Mouse (Mus musculus): Measurements from ENCODE around the gene Btbd3. TPM values are rescaled to one million over a fixed set of nuclear protein-coding genes. Genes with fewer than 3 reads are reported as not detected.

The Btbd3 gene
- polyA plus RNA-seq, 2 experiments, result 1.8 to 2.0 TPM

GRCm38 (mm10) chr2:138476486-138476885 is 220.1 kb downstream of the Btbd3 start:
- Histone ChIP-seq H3K9ac (replicated peaks) (no peak overlapping the region), H3K4me3 (ENCODE audit: insufficient read depth in 1 of 2, low read depth in 2 of 2, low read length in 2 of 2) (no peak overlapping the region), H3K27ac (no peak overlapping the region), H3K4me2 (ENCODE audit: low read depth) (no peak overlapping the region), H3K36me3 (replicated peaks; ENCODE audit: control insufficient read depth, insufficient read depth, low read depth) (no peaks in the 10 kb centered on the region), H3K9me3 (ENCODE audit: control insufficient read depth, low read length) (no peaks in the 10 kb centered on the region), H3K27me3 (ENCODE audit: control insufficient read depth, insufficient read depth, low read length) (no peaks in the 10 kb centered on the region), H3K4me1 (replicated peaks; ENCODE audit: control insufficient read depth in 2 of 2, insufficient read depth in 2 of 2, low read length in 1 of 2) (no peaks in the 10 kb centered on the region)
- DNase-seq (ENCODE audit: low read depth in 3 of 3, low spot score in 3 of 3) (no peak), ATAC-seq (ENCODE audit: insufficient read depth) (no peak)
- WGBS (ENCODE audit: insufficient replicate concordance), result 72% methylated on average over 3 of the region's 3 CpGs
- TF ChIP-seq CTCF (IDR thresholded peaks at IDR 0.05; ENCODE audit: low read depth) (no peak), EP300 (IDR thresholded peaks at IDR 0.05; ENCODE audit: low read depth) (no peak)

DNA sequence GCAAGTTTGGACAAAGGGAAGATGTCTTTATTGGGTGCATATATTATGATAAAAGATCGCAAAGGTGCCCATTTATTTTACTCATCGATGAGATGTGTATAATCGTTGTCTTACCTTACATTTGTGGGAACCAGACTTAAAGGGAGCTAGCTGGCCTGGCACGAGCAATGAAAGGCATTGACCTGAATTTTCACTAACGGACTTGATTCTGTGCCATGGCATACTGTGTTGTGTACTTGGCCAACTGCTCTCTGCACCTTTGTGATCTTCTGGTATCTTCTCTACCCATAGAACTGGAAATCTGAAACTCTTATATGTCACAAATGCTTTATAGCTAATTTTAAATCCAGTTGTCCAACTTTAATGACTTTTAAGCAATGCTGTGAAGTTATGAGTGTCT is 220.9 kb downstream of the Btbd3 start:
- Histone ChIP-seq H3K27ac (no peak overlapping the region), H3K4me3 (ENCODE audit: insufficient read depth in 1 of 2, low read depth in 2 of 2, low read length in 2 of 2) (no peak overlapping the region), H3K9me3 (ENCODE audit: control insufficient read depth, low read length) (no peaks in the 10 kb centered on the region), H3K27me3 (ENCODE audit: control insufficient read depth, insufficient read depth, low read length) (no peaks in the 10 kb centered on the region), H3K9ac (replicated peaks) (no peak overlapping the region), H3K4me2 (ENCODE audit: low read depth) (no peak overlapping the region), H3K36me3 (replicated peaks; ENCODE audit: control insufficient read depth, insufficient read depth, low read depth) (no peaks in the 10 kb centered on the region), H3K4me1 (replicated peaks; ENCODE audit: control insufficient read depth in 2 of 2, insufficient read depth in 2 of 2, low read length in 1 of 2) (no peaks in the 10 kb centered on the region)
- no peak for TF ChIP-seq CTCF (IDR thresholded peaks at IDR 0.05; ENCODE audit: low read depth)
- TF ChIP-seq EP300 (IDR thresholded peaks at IDR 0.05; ENCODE audit: low read depth), result no peak
- 70% methylated on average over 5 of the region's 5 CpGs for WGBS (ENCODE audit: insufficient replicate concordance)
- DNase-seq (ENCODE audit: low read depth in 3 of 3, low spot score in 3 of 3), result no peak
- ATAC-seq (ENCODE audit: insufficient read depth), result no peak

DNA sequence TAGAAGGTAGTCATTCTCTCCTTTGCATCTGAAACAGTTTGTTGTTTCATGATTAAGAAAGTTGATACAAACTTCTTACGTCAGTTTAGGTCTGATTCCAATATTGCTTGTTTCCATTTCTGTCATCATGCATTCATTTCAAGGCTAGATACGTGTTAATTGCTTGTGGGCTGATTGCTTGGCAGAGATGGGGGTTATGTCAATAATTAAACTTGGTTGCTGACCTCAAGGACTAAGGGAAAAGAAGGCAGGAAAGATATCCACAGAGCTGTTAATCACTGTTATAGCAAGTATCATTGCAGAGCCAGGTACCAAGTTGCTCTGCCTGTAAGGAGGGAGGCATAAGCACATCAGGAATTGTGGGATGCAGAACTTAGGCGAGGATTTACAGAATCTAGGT is 226.2 kb downstream of the Btbd3 start:
- H3K27ac ChIP-seq, result no peak overlapping the region
- no peak overlapping the region for H3K9ac ChIP-seq (replicated peaks)
- no peak overlapping the region for H3K4me3 ChIP-seq (ENCODE audit: insufficient read depth in 1 of 2, low read depth in 2 of 2, low read length in 2 of 2)
- DNase-seq (ENCODE audit: low read depth in 3 of 3, low spot score in 3 of 3) (no peak), ATAC-seq (ENCODE audit: insufficient read depth) (no peak)
- no peaks in the 10 kb centered on the region for H3K4me1 ChIP-seq (replicated peaks; ENCODE audit: control insufficient read depth in 2 of 2, insufficient read depth in 2 of 2, low read length in 1 of 2)
- no peaks in the 10 kb centered on the region for H3K9me3 ChIP-seq (ENCODE audit: control insufficient read depth, low read length)
- TF ChIP-seq CTCF (IDR thresholded peaks at IDR 0.05; ENCODE audit: low read depth) (no peak), EP300 (IDR thresholded peaks at IDR 0.05; ENCODE audit: low read depth) (no peak)
- no peak overlapping the region for H3K4me2 ChIP-seq (ENCODE audit: low read depth)
- 38% methylated on average over 3 of the region's 3 CpGs for WGBS (ENCODE audit: insufficient replicate concordance)
- H3K27me3 ChIP-seq (ENCODE audit: control insufficient read depth, insufficient read depth, low read length), result no peaks in the 10 kb centered on the region
- H3K36me3 ChIP-seq (replicated peaks; ENCODE audit: control insufficient read depth, insufficient read depth, low read depth), result no peaks in the 10 kb centered on the region

DNA sequence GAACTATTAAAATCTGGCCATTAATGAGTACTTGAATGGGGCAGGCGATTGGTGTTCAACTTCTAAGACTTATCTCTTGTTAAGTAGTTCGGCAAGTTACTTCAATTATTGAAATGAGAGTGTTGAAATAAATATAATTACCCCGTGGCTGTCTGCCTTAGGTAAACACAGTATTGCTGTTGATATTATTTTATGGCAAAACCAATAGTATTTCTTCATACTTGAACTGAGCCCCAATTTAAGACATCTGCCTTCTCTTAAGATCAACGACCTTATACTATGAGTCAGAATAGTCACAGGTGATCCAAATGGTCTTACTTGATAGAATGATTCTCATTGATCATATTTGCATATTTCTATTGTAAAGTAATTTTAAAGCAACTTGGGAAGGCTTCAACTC is 228.5 kb downstream of the Btbd3 start:
- Histone ChIP-seq H3K9ac (replicated peaks) (no peak overlapping the region), H3K9me3 (ENCODE audit: control insufficient read depth, low read length) (no peaks in the 10 kb centered on the region), H3K27ac (no peak overlapping the region), H3K4me3 (ENCODE audit: insufficient read depth in 1 of 2, low read depth in 2 of 2, low read length in 2 of 2) (no peak overlapping the region), H3K4me1 (replicated peaks; ENCODE audit: control insufficient read depth in 2 of 2, insufficient read depth in 2 of 2, low read length in 1 of 2) (no peaks in the 10 kb centered on the region), H3K4me2 (ENCODE audit: low read depth) (no peak overlapping the region), H3K27me3 (ENCODE audit: control insufficient read depth, insufficient read depth, low read length) (no peaks in the 10 kb centered on the region), H3K36me3 (replicated peaks; ENCODE audit: control insufficient read depth, insufficient read depth, low read depth) (no peaks in the 10 kb centered on the region)
- TF ChIP-seq EP300 (IDR thresholded peaks at IDR 0.05; ENCODE audit: low read depth) (no peak), CTCF (IDR thresholded peaks at IDR 0.05; ENCODE audit: low read depth) (no peak)
- DNase-seq (ENCODE audit: low read depth in 3 of 3, low spot score in 3 of 3) (no peak), ATAC-seq (ENCODE audit: insufficient read depth) (no peak)
- WGBS (ENCODE audit: insufficient replicate concordance), result 57% methylated on average over 4 of the region's 4 CpGs

GRCm38 (mm10) chr2:138490688-138491405 is 234.5 kb downstream of the Btbd3 start:
- ATAC-seq (ENCODE audit: insufficient read depth) (no peak), DNase-seq (ENCODE audit: low read depth in 3 of 3, low spot score in 3 of 3) (no peak)
- TF ChIP-seq EP300 (IDR thresholded peaks at IDR 0.05; ENCODE audit: low read depth), result no peak
- no peak for TF ChIP-seq CTCF (IDR thresholded peaks at IDR 0.05; ENCODE audit: low read depth)
- H3K27me3 ChIP-seq (ENCODE audit: control insufficient read depth, insufficient read depth, low read length), result no peaks in the 10 kb centered on the region
- H3K9me3 ChIP-seq (ENCODE audit: control insufficient read depth, low read length), result no peaks in the 10 kb centered on the region
- no peak overlapping the region for H3K9ac ChIP-seq (replicated peaks)
- H3K4me2 ChIP-seq (ENCODE audit: low read depth), result no peak overlapping the region
- H3K4me1 ChIP-seq (replicated peaks; ENCODE audit: control insufficient read depth in 2 of 2, insufficient read depth in 2 of 2, low read length in 1 of 2), result no peaks in the 10 kb centered on the region
- no peak overlapping the region for H3K4me3 ChIP-seq (ENCODE audit: insufficient read depth in 1 of 2, low read depth in 2 of 2, low read length in 2 of 2)
- H3K36me3 ChIP-seq (replicated peaks; ENCODE audit: control insufficient read depth, insufficient read depth, low read depth), result no peaks in the 10 kb centered on the region
- 53% methylated on average over 2 of the region's 2 CpGs for WGBS (ENCODE audit: insufficient replicate concordance)
- H3K27ac ChIP-seq, result no peak overlapping the region
